ENCODE assay signal across 12 mouse cellular contexts in the genomic region with DNA sequence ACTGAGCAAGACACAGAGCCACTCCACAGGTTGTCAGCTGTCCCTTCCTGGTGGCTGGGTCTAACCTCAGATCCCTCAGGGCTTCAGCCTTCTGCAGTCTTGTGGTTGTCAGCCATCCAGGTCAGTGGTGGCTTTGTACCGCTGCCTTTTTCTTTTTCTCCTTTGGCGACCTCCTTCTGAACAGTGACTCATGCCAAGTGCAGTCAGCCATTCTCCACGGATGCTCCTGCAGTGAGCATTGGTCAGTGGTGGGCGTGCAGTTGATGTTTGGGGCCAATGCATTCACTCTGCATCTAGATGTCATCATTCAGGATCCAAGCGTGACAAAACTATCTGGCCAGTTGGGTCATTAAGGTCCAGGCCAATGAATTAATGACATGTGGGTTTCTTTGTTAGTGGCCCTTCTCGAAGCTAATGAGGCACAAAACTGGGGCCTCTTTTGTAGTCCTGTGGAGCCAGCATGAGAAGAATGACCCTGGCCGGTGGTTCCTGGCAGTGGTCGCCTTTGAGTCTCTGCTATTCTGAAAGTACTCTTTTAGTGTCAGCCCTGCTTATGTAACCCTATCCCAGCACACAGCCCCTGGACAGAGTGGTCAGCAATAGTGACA. TPM values are rescaled to one million over a fixed set of nuclear protein-coding genes. Genes with fewer than 3 reads are reported as not detected.
DNase-seq lines count a peak whose midpoint lies in the region; ATAC-seq and TF ChIP-seq lines count a peak whose summit lies in the region.
"Had no signal": no experiment of that assay in that cellular context is flagged by ENCODE, and none has a peak within 500 bp of the region (broad histone marks: within the 10 kb centered on the region; RNA-seq: fewer than 3 reads in every experiment).

No protein-coding gene starts in this region.

- WGBS in hindbrain, embryonic 11.5 days: 20% methylated on average over 8 of the region's 8 CpGs
- 11% methylated on average over 8 of the region's 8 CpGs for WGBS in hindbrain, embryonic 13.5 days
- WGBS in midbrain, postnatal 0 days: 19% methylated on average over 8 of the region's 8 CpGs
- 27% methylated on average over 8 of the region's 8 CpGs for WGBS in midbrain, embryonic 11.5 days

- H3K9ac ChIP-seq in hindbrain, embryonic 11.5 days (ENCODE audit: low read depth, low read length): no peak overlapping the region
- no peak overlapping the region for H3K9ac ChIP-seq in hindbrain, embryonic 13.5 days
- H3K9ac ChIP-seq in midbrain, postnatal 0 days (replicated peaks; ENCODE audit: low read length, poor library complexity, severe bottlenecking): no peak overlapping the region
- H3K9ac ChIP-seq in midbrain, embryonic 11.5 days (ENCODE audit: low read length): no peak overlapping the region

- peak; percentile 38 for DNase-seq in hindbrain, embryonic 11.5 days (ENCODE audit: low spot score)
- peak; percentile 41 for DNase-seq in midbrain, postnatal 0 days (ENCODE audit: low spot score)
- DNase-seq in midbrain, embryonic 11.5 days (ENCODE audit: low spot score, missing footprints): no peak
- DNase-seq in embryo, embryonic 9.5 days (ENCODE audit: extremely low spot score): peak; percentile 60
- peak; percentile 77 for DNase-seq in retina, embryonic 14.5 days (ENCODE audit: low spot score)
- DNase-seq in thymus, adult 18-20 months: no peak
- DNase-seq: adrenal gland, postnatal 14 days; kidney, postnatal 10 days; lung, postnatal 14 days had no signal

- H3K36me3 ChIP-seq in hindbrain, embryonic 11.5 days (ENCODE audit: control insufficient read depth, insufficient read depth, low read length): no peaks in the 10 kb centered on the region
- H3K36me3 ChIP-seq in hindbrain, embryonic 13.5 days: no peaks in the 10 kb centered on the region
- H3K36me3 ChIP-seq in midbrain, postnatal 0 days (ENCODE audit: insufficient read depth, low read length): no peaks in the 10 kb centered on the region
- H3K36me3 ChIP-seq in midbrain, embryonic 11.5 days (ENCODE audit: control insufficient read depth, insufficient read depth, low read length): no peaks in the 10 kb centered on the region

- TF ChIP-seq CTCF in midbrain, postnatal 0 days (IDR thresholded peaks at IDR 0.05): no peak

- H3K4me3 ChIP-seq in hindbrain, embryonic 11.5 days (ENCODE audit: low read depth, low read length): no peak overlapping the region
- H3K4me3 ChIP-seq in hindbrain, embryonic 13.5 days: no peak overlapping the region
- H3K4me3 ChIP-seq in midbrain, postnatal 0 days (ENCODE audit: low read depth, low read length): no peak overlapping the region
- H3K4me3 ChIP-seq in midbrain, embryonic 11.5 days (ENCODE audit: low read depth, low read length): no peak overlapping the region

- H3K4me1 ChIP-seq in hindbrain, embryonic 11.5 days (replicated peaks; ENCODE audit: control insufficient read depth, insufficient read depth, low read length): 0 out of 2 replicates have a peak, but pooled peaks cover 8% of the 10 kb centered on the region
- H3K4me1 ChIP-seq in hindbrain, embryonic 13.5 days (replicated peaks): peaks cover 17% of the 10 kb centered on the region
- H3K4me1 ChIP-seq in midbrain, postnatal 0 days (ENCODE audit: insufficient read depth, low read length): peaks cover 4% of the 10 kb centered on the region
- peaks cover 13% of the 10 kb centered on the region for H3K4me1 ChIP-seq in midbrain, embryonic 11.5 days (ENCODE audit: control insufficient read depth, insufficient read depth, low read length)

- ATAC-seq in hindbrain, embryonic 11.5 days (ENCODE audit: low FRiP score): no peak
- ATAC-seq in hindbrain, embryonic 13.5 days (ENCODE audit: low FRiP score): no peak
- ATAC-seq in midbrain, postnatal 0 days (ENCODE audit: low FRiP score): no peak
- ATAC-seq in midbrain, embryonic 11.5 days (ENCODE audit: low FRiP score): no peak
- ATAC-seq in CD4-positive, CD25-positive, alpha-beta regulatory T cell, adult 4 months: no peak

- H3K27me3 ChIP-seq in hindbrain, embryonic 11.5 days (ENCODE audit: control insufficient read depth, insufficient read depth, low read length): peaks cover 13% of the 10 kb centered on the region; the same call in 1 of the 2 replicates
- H3K27me3 ChIP-seq in hindbrain, embryonic 13.5 days: peaks cover 52% of the 10 kb centered on the region
- H3K27me3 ChIP-seq in midbrain, postnatal 0 days (ENCODE audit: insufficient read depth, low read length): peaks cover 25% of the 10 kb centered on the region
- peaks cover 18% of the 10 kb centered on the region for H3K27me3 ChIP-seq in midbrain, embryonic 11.5 days (ENCODE audit: control insufficient read depth, insufficient read depth, low read length)

- no peak overlapping the region for H3K4me2 ChIP-seq in hindbrain, embryonic 11.5 days (replicated peaks; ENCODE audit: low read depth, low read length)
- no peak overlapping the region for H3K4me2 ChIP-seq in hindbrain, embryonic 13.5 days
- H3K4me2 ChIP-seq in midbrain, postnatal 0 days (ENCODE audit: low read depth, low read length, poor library complexity, severe bottlenecking): no peak overlapping the region
- H3K4me2 ChIP-seq in midbrain, embryonic 11.5 days: no peak overlapping the region
- H3K4me2 ChIP-seq: liver, embryonic 11.5 days had no signal

- H3K9me3 ChIP-seq in hindbrain, embryonic 11.5 days (ENCODE audit: control insufficient read depth, low read length): no peaks in the 10 kb centered on the region
- H3K9me3 ChIP-seq in hindbrain, embryonic 13.5 days: no peaks in the 10 kb centered on the region
- no peaks in the 10 kb centered on the region for H3K9me3 ChIP-seq in midbrain, postnatal 0 days (ENCODE audit: low read length)
- no peaks in the 10 kb centered on the region for H3K9me3 ChIP-seq in midbrain, embryonic 11.5 days (ENCODE audit: control insufficient read depth, low read length)

- no peak overlapping the region for H3K27ac ChIP-seq in hindbrain, embryonic 11.5 days (ENCODE audit: low read depth, low read length)
- H3K27ac ChIP-seq in hindbrain, embryonic 13.5 days: no peak overlapping the region
- H3K27ac ChIP-seq in midbrain, postnatal 0 days (ENCODE audit: low read depth, low read length): no peak overlapping the region
- H3K27ac ChIP-seq in midbrain, embryonic 11.5 days (ENCODE audit: low read depth, low read length): no peak overlapping the region

RNA-seq across cellular contexts. Expression of a gene that starts 4.0 kb away (rescaled TPM):
- polyA plus RNA-seq in hindbrain, embryonic 11.5 days (2014; fragmentation: Nextera tagmentation; extraction: Ambion mirVana): 0.14 and 0.17 TPM in 2 replicates
- 0.04 and 0.09 TPM in 2 replicates for polyA plus RNA-seq in hindbrain, embryonic 13.5 days (2015; fragmentation: Nextera tagmentation; extraction: Ambion mirVana)
- 0.47 and 0.93 TPM in 2 replicates for total RNA-seq in midbrain, postnatal 0 days (2014; rRNA removed)
- 0.22 and 0.26 TPM in 2 replicates for polyA plus RNA-seq in midbrain, postnatal 0 days (2015; fragmentation: Nextera tagmentation; extraction: Ambion mirVana)
- polyA plus RNA-seq in midbrain, embryonic 11.5 days (2014; fragmentation: Nextera tagmentation; extraction: Ambion mirVana): 0.25 and 0.29 TPM in 2 replicates
- not detected for polyA plus RNA-seq in CD4-positive, CD25-positive, alpha-beta regulatory T cell, adult 4 months (2017; shearing (Covaris generic))

Comparison
In these comparisons a context has a peak if more than half of its experiments do, and no peak if none do; other contexts are left out.
1. DNase-seq: peak in hindbrain, embryonic 11.5 days (single experiment), midbrain, postnatal 0 days (single experiment), embryo, embryonic 9.5 days (single experiment) and retina, embryonic 14.5 days (single experiment); none in midbrain, embryonic 11.5 days (single experiment) and thymus, adult 18-20 months (0 of 2).